Mouse (Mus musculus) brain, embryonic 14.5 days (tissue): ENCODE data around the gene Fanci.

Source experiments
- CTCF ChIP-seq: fragments of 200-500 bp; IDR thresholded peaks from 2 replicates; pipeline ENCODE4 v1.5.1; 2012; ENCODE audit warnings: inconsistent platforms, mild to moderate bottlenecking, moderate library complexity, borderline replicate concordance; ENCODE audit not compliant: insufficient read depth, insufficient read length; ENCODE audit errors: extremely low read depth
- POLR2A ChIP-seq: fragments of 200-500 bp; IDR thresholded peaks from 2 replicates; pipeline ENCODE4 v1.6.1; 2012; ENCODE audit warnings: mild to moderate bottlenecking, inconsistent platforms, borderline replicate concordance; ENCODE audit not compliant: poor library complexity, insufficient read depth, insufficient read length, severe bottlenecking; ENCODE audit errors: extremely low read depth

DNA sequence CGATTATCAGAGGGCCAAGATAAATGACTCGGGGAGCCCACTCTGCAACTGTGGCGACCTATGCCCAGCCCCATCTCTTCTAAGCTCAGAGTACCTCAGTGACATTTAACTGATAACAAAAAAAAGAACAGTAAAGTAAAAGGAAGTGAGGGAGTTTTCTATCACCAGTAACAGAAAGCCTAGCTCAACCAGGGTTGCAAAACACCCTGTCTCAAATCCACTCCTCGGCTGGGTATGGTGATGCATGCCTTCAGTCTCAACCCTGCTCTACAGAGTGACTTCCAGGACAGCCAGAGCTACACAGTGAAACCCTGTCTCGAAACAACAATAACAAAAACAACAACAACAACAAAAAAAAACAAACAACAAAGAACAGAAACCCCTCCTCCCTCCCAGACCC, 78.0 kb downstream of the Fanci start:
- TF ChIP-seq CTCF (no peak), POLR2A (no peak)
